Mouse (Mus musculus) bone marrow, adult 2 months (tissue): ENCODE data around the gene Tada2b. TPM values are rescaled to one million over a fixed set of nuclear protein-coding genes. Genes with fewer than 3 reads are reported as not detected.

Source experiments
- H3K27ac ChIP-seq: fragments of 200-500 bp; 2 replicates; pipeline ENCODE4 v1.5.1; 2012; ENCODE audit warnings: low read depth, mild to moderate bottlenecking, control low read depth, inconsistent platforms, low read length; ENCODE audit not compliant: control insufficient read depth, poor library complexity, insufficient read depth
- H3K4me1 ChIP-seq: fragments of 200-500 bp; 2 replicates; pipeline ENCODE4 v1.6.1; 2011; ENCODE audit warnings: low read length; ENCODE audit not compliant: control insufficient read depth, insufficient read depth
- H3K4me3 ChIP-seq: fragments of 200-500 bp; replicated peaks from 2 replicates; pipeline ENCODE3; 2011; ENCODE audit warnings: mild to moderate bottlenecking, low read depth, low read length, control low read depth; ENCODE audit not compliant: control insufficient read depth
- CTCF ChIP-seq: fragments of 200-500 bp; IDR thresholded peaks from 2 replicates; pipeline ENCODE4 v1.5.1; 2011; ENCODE audit warnings: low read length, control low read depth; ENCODE audit not compliant: control insufficient read depth, insufficient read depth
- POLR2A ChIP-seq: fragments of 200-500 bp; IDR thresholded peaks from 2 replicates; pipeline ENCODE4 v1.6.1; 2011; ENCODE audit warnings: low read depth, mild to moderate bottlenecking, control low read depth, low read length, borderline replicate concordance; ENCODE audit not compliant: control insufficient read depth
- WGBS: fragments of 180-500 bp; shearing (Covaris S2); methylation state at CpG from one replicate; pipeline ENCODE4 v1.1.7; 2018; 5-methylcytosine and 5-hydroxymethylcytosine counted together
- polyA plus RNA-seq: library from polyadenylated mRNA; stranded (reverse); fragments of >200 nt; gene quantifications from 2 replicates; pipeline ENCODE4 v1.2.4, GENCODE M21; 2011; ENCODE audit warnings: low replicate concordance; ENCODE audit not compliant: missing spikeins, insufficient read depth, insufficient read length

The Tada2b gene
- polyA plus RNA-seq, 1 experiment: 7.9 TPM

- WGBS: 26% methylated on average over 11 of the region's 11 CpGs
- H3K4me3 ChIP-seq: no peak overlapping the region
- TF ChIP-seq CTCF (no peak), POLR2A (no peak)
- no peak overlapping the region for H3K27ac ChIP-seq
- no peaks in the 10 kb centered on the region for H3K4me1 ChIP-seq
These were observed 56.3 kb downstream of the Tada2b start for GRCm38 (mm10) chr5:36427831-36428230.

GRCm38 (mm10) chr5:36426404-36426803 is 57.7 kb downstream of the Tada2b start:
- Histone ChIP-seq H3K27ac (no peak overlapping the region), H3K4me3 (no peak overlapping the region), H3K4me1 (no peaks in the 10 kb centered on the region)
- no peak for TF ChIP-seq CTCF
- TF ChIP-seq POLR2A: no peak
- WGBS: 30% methylated on average over 5 of the region's 5 CpGs

- no peak overlapping the region for H3K27ac ChIP-seq
- no peaks in the 10 kb centered on the region for H3K4me1 ChIP-seq
- TF ChIP-seq POLR2A: no peak
- H3K4me3 ChIP-seq: no peak overlapping the region
These were observed 59.4 kb downstream of the Tada2b start for GRCm38 (mm10) chr5:36424676-36425075.

Other genes starting within 250 kb of the Tada2b start
- gene Sorcs2, start 86.1 kb downstream of the Tada2b start, polyA plus RNA-seq: 0.68 and 2.5 TPM in 2 replicates
- 5.7 and 13.3 TPM in 2 replicates for gene Grpel1, start 19.3 kb downstream of the Tada2b start, polyA plus RNA-seq
- gene Ccdc96, start 303 bp upstream of the Tada2b start, polyA plus RNA-seq: 0.42 TPM in 1 of 2 replicates, not detected in the other
- 7.5 and 34.7 TPM in 2 replicates for gene Tbc1d14, start 109.0 kb upstream of the Tada2b start, polyA plus RNA-seq
- 23.9 and 28.6 TPM in 2 replicates for gene D5Ertd579e, start 211.7 kb upstream of the Tada2b start, polyA plus RNA-seq